Mouse (Mus musculus) cerebellum, adult 2 months (tissue): Measurements from ENCODE around the gene Zfp108. TPM values are rescaled to one million over a fixed set of nuclear protein-coding genes. Genes with fewer than 3 reads are reported as not detected.

Source experiments
- DNase-seq, 2 experiments: peaks; one replicate each; pipeline ENCODE4 v3.0.0; 2021
- H3K27ac ChIP-seq: fragments of 200-500 bp; 2 replicates; pipeline ENCODE4 v1.5.1; 2012; ENCODE audit warnings: low read length, control low read depth, inconsistent platforms; ENCODE audit not compliant: insufficient read depth
- H3K27me3 ChIP-seq: fragments of 200-500 bp; 2 replicates; pipeline ENCODE4 v1.6.1; 2012; ENCODE audit warnings: inconsistent platforms, mild to moderate bottlenecking, low read length, moderate library complexity; ENCODE audit not compliant: control insufficient read depth, insufficient read depth
- H3K4me1 ChIP-seq: fragments of 200-500 bp; 2 replicates; pipeline ENCODE4 v1.6.1; 2011; ENCODE audit warnings: low read length; ENCODE audit not compliant: control insufficient read depth, insufficient read depth
- H3K4me3 ChIP-seq: fragments of 200-500 bp; replicated peaks from 2 replicates; pipeline ENCODE3; 2011; ENCODE audit warnings: mild to moderate bottlenecking, low read depth, low read length, control low read depth; ENCODE audit not compliant: insufficient read depth
- CTCF ChIP-seq: fragments of 200-500 bp; IDR thresholded peaks from 2 replicates; pipeline ENCODE4 v1.5.1; 2011; ENCODE audit warnings: low read depth, mild to moderate bottlenecking, control low read depth, low read length, moderate library complexity, borderline replicate concordance; ENCODE audit not compliant: insufficient read depth
- POLR2A ChIP-seq: fragments of 200-500 bp; IDR thresholded peaks from 2 replicates; pipeline ENCODE4 v1.6.1; 2011; ENCODE audit warnings: low read length, control low read depth, borderline replicate concordance; ENCODE audit not compliant: insufficient read depth
- WGBS: fragments of 180-500 bp; shearing (Covaris S2); methylation state at CpG from one replicate; pipeline ENCODE4 v1.1.7; 2018; 5-methylcytosine and 5-hydroxymethylcytosine counted together
- polyA plus RNA-seq: library from polyadenylated mRNA; depleted of rRNA; stranded (reverse); fragments of >200 nt; gene quantifications from 2 replicates; pipeline ENCODE4 v1.2.3, GENCODE M21; 2012

The Zfp108 gene
- polyA plus RNA-seq, 1 experiment, result 5.7 TPM

GRCm38 (mm10) chr7:24253779-24254615 is 597 bp upstream of the Zfp108 start:
- Histone ChIP-seq H3K27ac (no peak overlapping the region), H3K27me3 (no peaks in the 10 kb centered on the region), H3K4me3 (no peak overlapping the region), H3K4me1 (0 out of 2 replicates have a peak, but pooled peaks cover 3% of the 10 kb centered on the region)
- WGBS, result 57% methylated on average over 9 of the region's 9 CpGs
- peak in 1 of 2 experiments; percentile 30 for DNase-seq
- no peak for TF ChIP-seq CTCF
- no peak for TF ChIP-seq POLR2A

GRCm38 (mm10) chr7:24259306-24259999 is 4.9 kb downstream of the Zfp108 start:
- no peaks in the 10 kb centered on the region for H3K27me3 ChIP-seq
- H3K4me1 ChIP-seq, result 0 out of 2 replicates have a peak, but pooled peaks cover 3% of the 10 kb centered on the region
- DNase-seq, result no peak
- TF ChIP-seq CTCF (no peak), POLR2A (no peak)
- no peak overlapping the region for H3K27ac ChIP-seq
- H3K4me3 ChIP-seq, result no peak overlapping the region
- 86% methylated on average over 13 of the region's 13 CpGs for WGBS

GRCm38 (mm10) chr7:24260000-24260312 is 5.4 kb downstream of the Zfp108 start:
- 85% methylated on average over 4 of the region's 4 CpGs for WGBS
- DNase-seq, result no peak
- Histone ChIP-seq H3K4me1 (0 out of 2 replicates have a peak, but pooled peaks cover 3% of the 10 kb centered on the region), H3K27me3 (no peaks in the 10 kb centered on the region), H3K4me3 (no peak overlapping the region), H3K27ac (no peak overlapping the region)
- no peak for TF ChIP-seq CTCF
- TF ChIP-seq POLR2A, result no peak

GRCm38 (mm10) chr7:24268176-24269155 is 13.9 kb downstream of the Zfp108 start:
- Histone ChIP-seq H3K27ac (no peak overlapping the region), H3K4me1 (no peaks in the 10 kb centered on the region; the same call in 1 of the 2 replicates), H3K4me3 (no peak overlapping the region), H3K27me3 (no peaks in the 10 kb centered on the region)
- 66% methylated on average over 24 of the region's 24 CpGs for WGBS
- TF ChIP-seq POLR2A (no peak), CTCF (no peak)
- no peak for DNase-seq

- no peak for DNase-seq
- no peaks in the 10 kb centered on the region for H3K27me3 ChIP-seq
- 79% methylated on average over 3 of the region's 3 CpGs for WGBS
- no peak overlapping the region for H3K4me3 ChIP-seq
- H3K4me1 ChIP-seq, result no peaks in the 10 kb centered on the region; the same call in 1 of the 2 replicates
- no peak overlapping the region for H3K27ac ChIP-seq
- TF ChIP-seq CTCF (no peak), POLR2A (no peak)
These were observed 14.7 kb downstream of the Zfp108 start for GRCm38 (mm10) chr7:24269256-24269655.

- Histone ChIP-seq H3K27ac (no peak overlapping the region), H3K27me3 (no peaks in the 10 kb centered on the region), H3K4me3 (peak overlapping the region; percentile 70), H3K4me1 (no peaks in the 10 kb centered on the region; the same call in 1 of the 2 replicates)
- WGBS, result 31% methylated on average over 7 of the region's 7 CpGs
- no peak for TF ChIP-seq POLR2A
- TF ChIP-seq CTCF, result no peak
- no peak for DNase-seq
These were observed 15.2 kb downstream of the Zfp108 start for GRCm38 (mm10) chr7:24269667-24270287.

GRCm38 (mm10) chr7:24270288-24270672 is 15.7 kb downstream of the Zfp108 start, which contains the start of gene Zfp93:
Zfp93 (plus strand) TSS chr7:24270420.
- no peaks in the 10 kb centered on the region for H3K27me3 ChIP-seq
- peak within 1 kb of the TSS; percentile 77 for H3K27ac ChIP-seq
- TF ChIP-seq POLR2A (peak; percentile 90; the same call in 1 of the 2 replicates), CTCF (no peak)
- peak within 1 kb of the TSS; percentile 70 for H3K4me3 ChIP-seq
- peak; percentile 85 to 93 for DNase-seq
- 1% methylated on average over 12 of the region's 12 CpGs for WGBS
- H3K4me1 ChIP-seq, result no peaks in the 10 kb centered on the region; the same call in 1 of the 2 replicates
